Mouse (Mus musculus) lung, postnatal 14 days (tissue): ENCODE data around the gene Sparc.

ENCODE experiments used
- DNase-seq: peaks from one replicate; pipeline ENCODE4 v3.0.0; 2021

Gene Sparc

GRCm38 (mm10) chr11:55422978-55423377 is at the start of gene Sparc:
Sparc (minus strand) TSS chr11:55423183.
- no peak for DNase-seq

GRCm38 (mm10) chr11:55471467-55471866 is 48.5 kb upstream of the Sparc start:
- no peak for DNase-seq

GRCm38 (mm10) chr11:55470761-55471160 is 47.8 kb upstream of the Sparc start:
- no peak for DNase-seq

- no peak for DNase-seq
These were observed 47.1 kb upstream of the Sparc start for GRCm38 (mm10) chr11:55469923-55470691.

GRCm38 (mm10) chr11:55469048-55469843 is 46.3 kb upstream of the Sparc start, which contains the start of gene G3bp1:
G3bp1 (plus strand) TSS chr11:55469685.
- DNase-seq: peak; percentile 99

GRCm38 (mm10) chr11:55468611-55469047 is 45.6 kb upstream of the Sparc start:
- no peak for DNase-seq

- no peak for DNase-seq
These were observed 45.0 kb upstream of the Sparc start for GRCm38 (mm10) chr11:55468012-55468411.

GRCm38 (mm10) chr11:55465177-55465576 is 42.2 kb upstream of the Sparc start:
- no peak for DNase-seq

GRCm38 (mm10) chr11:55464707-55465106 is 41.7 kb upstream of the Sparc start:
- DNase-seq: no peak

- no peak for DNase-seq
These were observed 39.2 kb upstream of the Sparc start for GRCm38 (mm10) chr11:55462149-55462548.

GRCm38 (mm10) chr11:55461019-55461645 is 38.1 kb upstream of the Sparc start, which contains the start of gene Atox1:
Atox1 (minus strand) TSS chr11:55461239.
- DNase-seq: peak; percentile 94

GRCm38 (mm10) chr11:55460559-55461018 is 37.6 kb upstream of the Sparc start:
- DNase-seq: peak; percentile 28

- no peak for DNase-seq
These were observed 37.0 kb upstream of the Sparc start for GRCm38 (mm10) chr11:55459850-55460558.

GRCm38 (mm10) chr11:55458501-55458900 is 35.5 kb upstream of the Sparc start:
- no peak for DNase-seq

GRCm38 (mm10) chr11:55455166-55455565 is 32.2 kb upstream of the Sparc start:
- no peak for DNase-seq

GRCm38 (mm10) chr11:55453640-55454039 is 30.7 kb upstream of the Sparc start:
- no peak for DNase-seq

GRCm38 (mm10) chr11:55450311-55450710 is 27.3 kb upstream of the Sparc start:
- no peak for DNase-seq

- DNase-seq: peak; percentile 53
These were observed 26.5 kb upstream of the Sparc start for GRCm38 (mm10) chr11:55449531-55449930.

- peak; percentile 87 for DNase-seq
These were observed 23.6 kb upstream of the Sparc start for GRCm38 (mm10) chr11:55446579-55446978.

- peak; percentile 71 for DNase-seq
These were observed 21.8 kb upstream of the Sparc start for GRCm38 (mm10) chr11:55444772-55445171.

GRCm38 (mm10) chr11:55439718-55440117 is 16.7 kb upstream of the Sparc start:
- no peak for DNase-seq

GRCm38 (mm10) chr11:55438031-55438430 is 15.0 kb upstream of the Sparc start:
- no peak for DNase-seq

GRCm38 (mm10) chr11:55436089-55436488 is 13.1 kb upstream of the Sparc start:
- DNase-seq: no peak
